Mouse (Mus musculus) lung, postnatal 0 days (tissue): ENCODE measurements around the gene Bscl2.
A peak's percentile ranks its signal among the peaks of the same experiment; 100 is the strongest.

Experiments
- CTCF ChIP-seq: IDR thresholded peaks from 2 replicates; pipeline ENCODE4 v1.5.1; 2016; ENCODE audit warnings: antibody characterized with exemption, mild to moderate bottlenecking
- EP300 ChIP-seq: IDR thresholded peaks from 2 replicates; pipeline ENCODE4 v1.6.1; 2016; ENCODE audit warnings: antibody characterized with exemption, mild to moderate bottlenecking, control low read depth

DNA sequence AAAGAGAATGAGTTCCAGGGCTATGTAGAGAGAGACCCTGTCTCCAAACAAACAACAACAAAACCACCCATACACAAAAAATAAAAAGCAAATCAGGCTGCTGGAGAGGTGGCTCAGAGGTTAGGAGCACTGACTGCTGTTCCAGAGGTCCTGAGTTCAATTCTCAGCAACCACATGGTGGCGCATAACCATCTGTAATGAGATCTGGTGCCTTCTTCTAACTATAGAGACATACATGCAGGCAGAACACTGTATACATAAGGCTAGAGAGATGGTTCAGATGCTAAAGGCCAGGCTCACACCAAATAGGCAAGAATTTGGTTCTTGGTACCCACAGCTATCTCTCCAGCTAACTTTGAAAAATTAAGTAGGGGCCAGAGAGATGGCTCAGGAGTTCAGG is 21.8 kb downstream of the Bscl2 start:
- TF ChIP-seq CTCF = peak; percentile 63
- no peak for TF ChIP-seq EP300
